Mouse (Mus musculus) embryonic fibroblast, embryonic 13.5 days (primary cell): ENCODE results near the gene Rab7b. TPM values are rescaled to one million over a fixed set of nuclear protein-coding genes. Genes with fewer than 3 reads are reported as not detected.

Source experiments
- H3K27ac ChIP-seq: 2 replicates; pipeline ENCODE4 v1.5.1; 2012; ENCODE audit warnings: low read length, control low read depth, inconsistent platforms; ENCODE audit not compliant: insufficient read depth
- H3K4me1 ChIP-seq: 2 replicates; pipeline ENCODE4 v1.6.1; 2011; ENCODE audit warnings: low read length; ENCODE audit not compliant: control insufficient read depth, insufficient read depth
- H3K4me3 ChIP-seq: 2 replicates; pipeline ENCODE4 v1.5.1; 2011; ENCODE audit warnings: mild to moderate bottlenecking, control low read depth, low read length; ENCODE audit not compliant: insufficient read depth
- CTCF ChIP-seq: IDR thresholded peaks from 2 replicates; pipeline ENCODE4 v1.5.1; 2011; ENCODE audit warnings: mild to moderate bottlenecking, control low read depth, low read length, moderate library complexity, borderline replicate concordance; ENCODE audit not compliant: insufficient read depth
- POLR2A ChIP-seq: IDR thresholded peaks from 2 replicates; pipeline ENCODE4 v1.6.1; 2011; ENCODE audit warnings: low read depth, mild to moderate bottlenecking, control low read depth, low read length, moderate library complexity
- polyA plus RNA-seq: library from polyadenylated mRNA; stranded (reverse); fragments of >200 nt; gene quantifications from 2 replicates; pipeline ENCODE4 v1.2.4, GENCODE M21; 2011; ENCODE audit warnings: low read depth; ENCODE audit not compliant: missing spikeins, insufficient read length

The Rab7b gene
- polyA plus RNA-seq, 1 experiment: 19.9 TPM

- H3K4me1 ChIP-seq: peaks cover 2% of the 10 kb centered on the region; the same call in 1 of the 2 replicates
- peak; percentile 70 for TF ChIP-seq CTCF
- TF ChIP-seq POLR2A: no peak
- H3K27ac ChIP-seq: no peak overlapping the region
- no peak overlapping the region for H3K4me3 ChIP-seq
Observed at GRCm38 (mm10) chr1:131708338-131708737, 19.8 kb downstream of the Rab7b start.

- H3K27ac ChIP-seq: no peak overlapping the region
- H3K4me3 ChIP-seq: no peak overlapping the region
- H3K4me1 ChIP-seq: no peaks in the 10 kb centered on the region
- TF ChIP-seq POLR2A: no peak
- no peak for TF ChIP-seq CTCF
Observed at GRCm38 (mm10) chr1:131711518-131711917, 23.0 kb downstream of the Rab7b start.

DNA sequence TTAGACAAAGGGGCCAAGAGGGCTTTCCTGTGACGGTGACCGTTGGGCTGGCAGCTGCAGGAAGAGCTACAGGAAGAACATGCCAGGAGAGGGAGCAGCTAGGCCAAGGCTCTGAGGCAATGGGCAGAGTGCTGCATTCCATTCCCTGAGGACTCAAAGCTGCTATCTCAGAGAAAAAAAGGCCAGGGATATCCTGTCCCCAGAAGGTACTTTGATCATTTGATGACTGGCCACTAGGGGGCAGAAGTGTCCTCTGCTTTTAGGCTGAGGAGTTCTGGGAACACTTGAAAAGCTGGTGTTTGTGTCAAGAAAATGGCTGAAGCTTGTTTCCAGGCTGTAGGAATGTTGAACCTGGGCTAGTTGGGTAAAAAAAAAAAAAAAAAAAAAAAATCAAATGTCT, 23.9 kb downstream of the Rab7b start:
- Histone ChIP-seq H3K27ac (no peak overlapping the region), H3K4me1 (no peaks in the 10 kb centered on the region), H3K4me3 (no peak overlapping the region)
- no peak for TF ChIP-seq POLR2A
- TF ChIP-seq CTCF: no peak

- no peak for TF ChIP-seq CTCF
- TF ChIP-seq POLR2A: no peak
- Histone ChIP-seq H3K4me1 (no peaks in the 10 kb centered on the region), H3K27ac (no peak overlapping the region), H3K4me3 (no peak overlapping the region)
Observed at GRCm38 (mm10) chr1:131714388-131715337, 26.2 kb downstream of the Rab7b start.

- no peak overlapping the region for H3K4me3 ChIP-seq
- TF ChIP-seq POLR2A (no peak), CTCF (no peak)
- H3K27ac ChIP-seq: no peak overlapping the region
- H3K4me1 ChIP-seq: no peaks in the 10 kb centered on the region
Observed at GRCm38 (mm10) chr1:131718952-131719694, 30.6 kb downstream of the Rab7b start.

- no peak for TF ChIP-seq POLR2A
- no peak for TF ChIP-seq CTCF
- Histone ChIP-seq H3K4me1 (no peaks in the 10 kb centered on the region), H3K27ac (no peak overlapping the region)
Observed at GRCm38 (mm10) chr1:131721989-131722388, 33.5 kb downstream of the Rab7b start.

DNA sequence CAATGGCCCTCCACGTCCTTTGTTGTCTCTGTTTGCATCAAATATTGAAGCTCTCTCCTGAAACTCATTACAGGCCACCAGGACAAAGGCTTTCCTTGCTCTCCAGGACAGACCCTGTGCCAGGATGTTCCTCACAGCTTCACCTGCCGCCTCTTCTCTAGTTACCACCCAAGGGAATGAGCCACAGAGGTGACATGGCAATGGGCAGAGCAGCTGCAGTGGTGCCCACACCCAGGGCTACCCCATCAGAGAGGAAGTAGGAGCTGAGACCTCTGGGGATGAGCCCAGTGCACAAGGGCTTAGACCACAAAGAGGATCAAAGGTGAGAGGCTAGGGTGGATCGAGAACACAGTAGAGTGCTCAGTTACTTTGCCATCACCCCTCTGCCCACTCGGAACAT, 35.1 kb downstream of the Rab7b start:
- Histone ChIP-seq H3K4me1 (no peaks in the 10 kb centered on the region), H3K27ac (no peak overlapping the region), H3K4me3 (no peak overlapping the region)
- TF ChIP-seq CTCF: no peak
- TF ChIP-seq POLR2A: no peak

More at GRCm38 (mm10) chr1:131721989-131722388, 33.5 kb downstream of the Rab7b start:
- no peak overlapping the region for H3K4me3 ChIP-seq

- Histone ChIP-seq H3K4me3 (no peak overlapping the region), H3K27ac (no peak overlapping the region), H3K4me1 (no peaks in the 10 kb centered on the region)
- TF ChIP-seq CTCF (no peak), POLR2A (no peak)
Observed at GRCm38 (mm10) chr1:131726586-131726985, 38.1 kb downstream of the Rab7b start.

- H3K4me3 ChIP-seq: no peak overlapping the region
- H3K4me1 ChIP-seq: no peaks in the 10 kb centered on the region
- TF ChIP-seq POLR2A (no peak), CTCF (no peak)
Observed at GRCm38 (mm10) chr1:131730639-131731437, 42.3 kb downstream of the Rab7b start.

More at GRCm38 (mm10) chr1:131730639-131731437, 42.3 kb downstream of the Rab7b start:
- no peak overlapping the region for H3K27ac ChIP-seq
